Mouse (Mus musculus) CH12.LX (cell line): ENCODE data around the gene Unc13c. TPM values are rescaled to one million over a fixed set of nuclear protein-coding genes. Genes with fewer than 3 reads are reported as not detected.

Experiments used
- DNase-seq: peaks from one replicate; pipeline ENCODE4 v3.0.0-alpha.2; 2013; ENCODE audit errors: extremely low read depth
- H3K27ac ChIP-seq: 2 replicates; pipeline ENCODE4 v1.5.1; 2012; ENCODE audit warnings: low read depth, mild to moderate bottlenecking, control low read depth, moderate library complexity; ENCODE audit not compliant: insufficient read depth
- H3K27me3 ChIP-seq: replicated peaks from 2 replicates; pipeline ENCODE3; 2012; ENCODE audit warnings: inconsistent platforms
- H3K36me3 ChIP-seq, 2 experiments: replicated peaks in 1 of 2; 2 replicates each; pipeline versions ENCODE3 to v1.6.1; 2012; ENCODE audit warnings: inconsistent platforms in 1 of 2, low read length in 1 of 2, mild to moderate bottlenecking in 1 of 2, mixed read lengths in 1 of 2, moderate library complexity in 1 of 2; ENCODE audit not compliant: control insufficient read depth in 1 of 2, insufficient read depth in 1 of 2
- H3K4me1 ChIP-seq, 2 experiments: 2 replicates each; pipeline ENCODE4 v1.6.1; 2012; ENCODE audit warnings: inconsistent platforms in 1 of 2, moderate library complexity in 1 of 2; ENCODE audit not compliant: insufficient read depth in 2 of 2, control insufficient read depth in 1 of 2
- H3K4me2 ChIP-seq: 2 replicates; pipeline ENCODE4 v1.6.1; 2012; ENCODE audit warnings: low read depth, mild to moderate bottlenecking, control low read depth; ENCODE audit not compliant: poor library complexity, insufficient read depth, severe bottlenecking
- H3K4me3 ChIP-seq, 3 experiments: fragments of 150-350 bp in 1 of 3; sonication (generic) in 1 of 3; replicated peaks in 1 of 3; 2 replicates each; pipeline versions ENCODE3 to v1.5.1; 2011 to 2012; ENCODE audit warnings: low read depth in 2 of 3, low read length in 2 of 3, mild to moderate bottlenecking in 2 of 3, moderate library complexity in 2 of 3, control low read depth in 1 of 3, improper control_type of control experiment in 1 of 3, inconsistent platforms in 1 of 3, mixed read lengths in 1 of 3; ENCODE audit not compliant: poor library complexity in 1 of 3
- H3K79me2 ChIP-seq: replicated peaks from 2 replicates; pipeline ENCODE4 v1.6.1; 2012; ENCODE audit warnings: mild to moderate bottlenecking, moderate library complexity; ENCODE audit not compliant: control insufficient read depth, poor library complexity, insufficient read depth, severe bottlenecking; ENCODE audit errors: extremely low read depth
- H3K9ac ChIP-seq: 2 replicates; pipeline ENCODE4 v1.6.1; 2012; ENCODE audit warnings: low read depth, mild to moderate bottlenecking, control low read depth, moderate library complexity; ENCODE audit not compliant: insufficient read depth
- H3K9me3 ChIP-seq: replicated peaks from 2 replicates; pipeline ENCODE3; 2012; ENCODE audit warnings: low read length, inconsistent platforms, mixed read lengths
- CHD2 ChIP-seq: IDR thresholded peaks from 2 replicates; pipeline ENCODE4 v1.6.1; 2011; ENCODE audit warnings: low read length, improper control_type of control experiment
- E2F4 ChIP-seq: IDR thresholded peaks from 2 replicates; pipeline ENCODE4 v1.6.1; 2011; ENCODE audit warnings: low read depth, low read length, improper control_type of control experiment; ENCODE audit not compliant: insufficient replicate concordance
- ELF1 ChIP-seq: IDR thresholded peaks from 2 replicates; pipeline ENCODE4 v1.6.1; 2014; ENCODE audit warnings: low read depth, mild to moderate bottlenecking, inconsistent platforms, low read length, improper control_type of control experiment
- EP300 ChIP-seq: IDR thresholded peaks from 2 replicates; pipeline ENCODE4 v1.6.1; 2011; ENCODE audit warnings: low read length, improper control_type of control experiment
- ETS1 ChIP-seq: conservative IDR thresholded peaks from 2 replicates; pipeline ENCODE4 v1.6.1; 2012; ENCODE audit warnings: low read depth, mild to moderate bottlenecking, inconsistent platforms, low read length, improper control_type of control experiment, moderate library complexity
- GABPA ChIP-seq: IDR thresholded peaks from 2 replicates; pipeline ENCODE4 v1.6.1; 2012; ENCODE audit warnings: low read depth, low read length, improper control_type of control experiment, inconsistent platforms; ENCODE audit not compliant: insufficient replicate concordance
- HCFC1 ChIP-seq: IDR thresholded peaks from 2 replicates; pipeline ENCODE4 v1.6.1; 2012; ENCODE audit warnings: low read depth, mild to moderate bottlenecking, inconsistent platforms, low read length, improper control_type of control experiment
- IRF4 ChIP-seq: IDR thresholded peaks from 2 replicates; pipeline ENCODE4 v1.6.1; 2014; ENCODE audit warnings: low read depth, mild to moderate bottlenecking, inconsistent platforms, low read length, improper control_type of control experiment
- KAT2A ChIP-seq: IDR thresholded peaks from 2 replicates; pipeline ENCODE4 v1.6.1; 2012; ENCODE audit warnings: low read length, improper control_type of control experiment, inconsistent platforms; ENCODE audit not compliant: insufficient replicate concordance
- MAX ChIP-seq: IDR thresholded peaks from 2 replicates; pipeline ENCODE4 v1.6.1; 2011; ENCODE audit warnings: low read length, improper control_type of control experiment
- MXI1 ChIP-seq: IDR thresholded peaks from 2 replicates; pipeline ENCODE4 v1.6.1; 2011; ENCODE audit warnings: mild to moderate bottlenecking, low read depth, low read length, improper control_type of control experiment
- MYC ChIP-seq: IDR thresholded peaks from 2 replicates; pipeline ENCODE4 v1.6.1; 2011; ENCODE audit warnings: low read depth, mild to moderate bottlenecking, improper control_type of control experiment, low read length
- NELFE ChIP-seq: IDR thresholded peaks from 2 replicates; pipeline ENCODE4 v1.6.1; 2011; ENCODE audit warnings: low read depth, low read length, improper control_type of control experiment
- NRF1 ChIP-seq: IDR thresholded peaks from 2 replicates; pipeline ENCODE4 v1.6.1; 2014; ENCODE audit warnings: low read depth, mild to moderate bottlenecking, inconsistent platforms, low read length, improper control_type of control experiment, moderate library complexity
- POLR2A ChIP-seq: IDR thresholded peaks from 2 replicates; pipeline ENCODE4 v1.6.1; 2011; ENCODE audit warnings: low read depth, mild to moderate bottlenecking, improper control_type of control experiment, low read length
- POLR2AphosphoS2 ChIP-seq: IDR thresholded peaks from 2 replicates; pipeline ENCODE4 v1.6.1; 2011; ENCODE audit warnings: low read depth, low read length, improper control_type of control experiment
- RAD21 ChIP-seq: IDR thresholded peaks from 2 replicates; pipeline ENCODE4 v1.6.1; 2011; ENCODE audit warnings: low read depth, mild to moderate bottlenecking, low read length, improper control_type of control experiment, moderate library complexity
- RCOR1 ChIP-seq: conservative IDR thresholded peaks from 2 replicates; pipeline ENCODE4 v1.6.1; 2012; ENCODE audit warnings: low read depth, mild to moderate bottlenecking, inconsistent platforms, low read length, improper control_type of control experiment
- SIN3A ChIP-seq: IDR thresholded peaks from 2 replicates; pipeline ENCODE4 v1.6.1; 2012; ENCODE audit warnings: low read length, improper control_type of control experiment, inconsistent platforms
- SMC3 ChIP-seq: IDR thresholded peaks from 2 replicates; pipeline ENCODE4 v1.6.1; 2011; ENCODE audit warnings: low read depth, low read length, improper control_type of control experiment
- TBP ChIP-seq: conservative IDR thresholded peaks from 2 replicates; pipeline ENCODE4 v1.6.1; 2011; ENCODE audit warnings: low read depth, low read length, improper control_type of control experiment
- UBTF ChIP-seq: IDR thresholded peaks from 2 replicates; pipeline ENCODE4 v1.6.1; 2012; ENCODE audit warnings: low read depth, mild to moderate bottlenecking, inconsistent platforms, low read length, improper control_type of control experiment, moderate library complexity
- USF2 ChIP-seq: conservative IDR thresholded peaks from 2 replicates; pipeline ENCODE4 v1.6.1; 2011; ENCODE audit warnings: low read depth, low read length, improper control_type of control experiment
- ZMIZ1 ChIP-seq: IDR thresholded peaks from 2 replicates; pipeline ENCODE4 v1.6.1; 2012; ENCODE audit warnings: low read depth, mild to moderate bottlenecking, inconsistent platforms, low read length, improper control_type of control experiment
- ZNF384 ChIP-seq: IDR thresholded peaks from 2 replicates; pipeline ENCODE4 v1.6.1; 2012; ENCODE audit warnings: low read depth, low read length, improper control_type of control experiment, inconsistent platforms
- dilution Hi-C: fragments of 300-500 bp; cut with MboI; formaldehyde crosslinking; loops from 2 replicates; pipeline ENCODE4 v1.14.3; 2020; ENCODE audit warnings: low sequenced_read_pairs; ENCODE audit not compliant: extremely low pct_unique_long_range_greater_than_20kb, extremely low pct_ligation_motif_present
- in situ Hi-C: fragments of 300-500 bp; cut with MboI; formaldehyde crosslinking; loops from 3 replicates; pipeline ENCODE4 v1.14.3; 2019; ENCODE audit warnings: low sequenced_read_pairs, low pct_ligation_motif_present, low pct_unique_long_range_greater_than_20kb, mixed read lengths
- polyA plus RNA-seq: library from polyadenylated mRNA; unstranded; fragments of >175 nt; gene quantifications from 2 replicates; pipeline ENCODE4 v1.2.1, GENCODE M21; 2012; ENCODE audit warnings: low read depth; ENCODE audit not compliant: insufficient read length
- total RNA-seq, 2 experiments: library from RNA; depleted of rRNA; stranded (reverse); fragments of 300-350 nt in 1 of 2; fragments of >200 nt in 1 of 2; gene quantifications; 2 replicates each; pipeline ENCODE4 v1.2.3; 2012 to 2014

Gene Unc13c
- total and polyA plus RNA-seq, 3 experiments, result not detected

- dilution Hi-C loops, result no loop called here
- TF ChIP-seq USF2 (no peak), POLR2A (no peak), CHD2 (no peak), TBP (no peak), ETS1 (no peak), IRF4 (no peak), MXI1 (no peak), ELF1 (no peak), NELFE (no peak)
- no peaks in the 10 kb centered on the region for H3K9me3 ChIP-seq
Observed at GRCm38 (mm10) chr9:73922449-73923115, 46.2 kb downstream of the Unc13c start.

GRCm38 (mm10) chr9:73905959-73906358 lies 62.8 kb downstream of the Unc13c start:
- Histone ChIP-seq H3K4me2 (no peak overlapping the region), H3K9me3 (peaks cover 4% of the 10 kb centered on the region), H3K4me1 (no peaks in the 10 kb centered on the region), H3K79me2 (no peaks in the 10 kb centered on the region), H3K4me3 (no peak overlapping the region), H3K9ac (no peak overlapping the region)
- no peak for DNase-seq
- TF ChIP-seq IRF4, result no peak
- TF ChIP-seq NRF1, result no peak
- TF ChIP-seq POLR2AphosphoS2, result no peak
- no peak for TF ChIP-seq E2F4
- TF ChIP-seq EP300, result no peak
- no peak for TF ChIP-seq ELF1
- no peak for TF ChIP-seq GABPA
- TF ChIP-seq HCFC1, result no peak
- no peak for TF ChIP-seq NELFE
- TF ChIP-seq MAX, result no peak
- TF ChIP-seq SMC3, result no peak
- no peak for TF ChIP-seq USF2
- TF ChIP-seq UBTF, result no peak
- TF ChIP-seq KAT2A, result no peak
- no peak for TF ChIP-seq ZNF384
- TF ChIP-seq SIN3A, result no peak
- no peak for TF ChIP-seq RCOR1
- no peak for TF ChIP-seq RAD21
- TF ChIP-seq MYC, result no peak
- no peak for TF ChIP-seq ZMIZ1
- TF ChIP-seq, all 38 proteins: peak for 0
- Histone ChIP-seq H3K36me3 (no peaks in the 10 kb centered on the region), H3K27me3 (no peaks in the 10 kb centered on the region), H3K27ac (no peak overlapping the region)
- dilution Hi-C loops, result no loop called here
- in situ Hi-C loops, result no loop called here

More at GRCm38 (mm10) chr9:73922449-73923115, 46.2 kb downstream of the Unc13c start:
- in situ Hi-C loops, result no loop called here
- Histone ChIP-seq H3K27me3 (no peaks in the 10 kb centered on the region), H3K27ac (no peak overlapping the region), H3K36me3 (no peaks in the 10 kb centered on the region), H3K79me2 (no peaks in the 10 kb centered on the region), H3K4me3 (no peak overlapping the region), H3K9ac (no peak overlapping the region), H3K4me2 (no peak overlapping the region), H3K4me1 (no peaks in the 10 kb centered on the region)
- no peak for DNase-seq
